Mouse (Mus musculus): Measurements from ENCODE around the gene Golph3.

- TF ChIP-seq POLR2A (IDR thresholded peaks at IDR 0.05; ENCODE audit: borderline replicate concordance, extremely low read depth, insufficient read depth, insufficient read length, poor library complexity, severe bottlenecking) (no peak), CTCF (IDR thresholded peaks at IDR 0.05; ENCODE audit: borderline replicate concordance, extremely low read depth, insufficient read depth, insufficient read length) (no peak)
These were observed 755 bp downstream of the Golph3 start, which contains the start of gene 1810049J17Rik for GRCm38 (mm10) chr15:12321788-12322621.

Measured in brain, embryonic 14.5 days (tissue).